Mouse (Mus musculus): ENCODE measurements around the gene Brd1. TPM values are rescaled to one million over a fixed set of nuclear protein-coding genes. Genes with fewer than 3 reads are reported as not detected.
"Not testable (repeated sequence)": the region's sequence is repeated elsewhere in the genome, so short reads cannot be mapped to it uniquely, and the experiment has no call there.

Gene Brd1
- 10 to 100 TPM; 49.0 to 55.6 (median 53.4) TPM for total RNA-seq (2022)

DNA sequence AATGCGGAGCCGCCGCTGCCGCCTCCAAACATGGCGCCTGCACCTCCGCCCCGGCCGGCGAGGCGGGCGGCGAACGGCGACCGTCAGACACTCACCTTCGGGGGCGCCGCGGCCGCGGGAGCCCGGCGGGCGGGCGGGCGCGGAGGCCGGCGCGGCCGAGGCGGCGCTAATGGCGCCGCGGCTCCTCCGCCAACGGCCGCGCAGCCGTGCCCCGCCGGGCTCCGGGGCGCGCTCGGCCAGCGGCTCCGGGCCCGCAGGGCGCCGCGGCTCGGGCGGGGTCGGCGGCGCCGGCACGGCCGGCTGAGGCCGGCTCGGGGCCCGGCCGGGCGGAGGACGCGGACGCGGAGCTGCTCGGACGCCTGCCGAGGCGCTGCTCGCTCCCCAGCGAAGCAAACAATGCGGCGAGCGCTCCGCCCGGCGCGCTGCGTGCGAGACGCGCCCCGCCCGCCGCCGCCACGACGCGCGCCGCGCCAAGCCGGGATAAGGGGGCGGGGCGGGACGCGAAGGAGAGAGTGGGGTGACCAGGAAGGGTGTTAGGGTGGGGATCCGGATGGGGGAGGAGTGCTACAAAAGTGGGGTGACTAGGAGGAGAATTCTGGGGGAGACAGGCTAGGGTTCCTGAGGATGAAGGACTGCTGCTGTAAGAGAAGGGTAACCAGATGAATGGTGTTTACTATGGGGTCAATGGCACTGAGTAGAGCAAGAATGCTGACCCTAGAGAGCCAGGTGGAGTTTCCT is at the start of gene Brd1:
Gene Brd1 (minus strand): TSS at position 400 of the 738 bp plus-strand sequence.
- DNase-seq (ENCODE audit: low spot score in 2 of 2), result peak; percentile 56 to 63

DNA sequence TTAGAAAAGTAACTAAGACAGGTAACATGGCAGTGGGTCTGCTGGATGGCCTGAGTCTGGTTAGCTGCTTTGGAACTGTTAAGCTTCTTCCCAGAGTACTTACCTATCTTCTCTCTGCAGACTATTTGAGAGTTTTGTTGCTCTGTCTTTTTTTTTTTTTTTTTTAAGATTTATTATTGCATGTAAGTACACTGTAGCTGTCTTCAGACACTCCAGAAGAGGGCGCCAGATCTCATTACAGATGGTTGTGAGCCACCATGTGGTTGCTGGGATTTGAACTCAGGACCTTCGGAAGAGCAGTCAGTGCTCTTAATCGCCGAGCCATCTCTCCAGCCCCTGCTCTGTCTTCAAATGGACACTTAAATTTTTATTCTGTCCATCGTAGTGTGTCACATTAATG is 40.6 kb upstream of the Brd1 start:
- not testable (repeated sequence) for DNase-seq (ENCODE audit: low spot score in 2 of 2)

DNA sequence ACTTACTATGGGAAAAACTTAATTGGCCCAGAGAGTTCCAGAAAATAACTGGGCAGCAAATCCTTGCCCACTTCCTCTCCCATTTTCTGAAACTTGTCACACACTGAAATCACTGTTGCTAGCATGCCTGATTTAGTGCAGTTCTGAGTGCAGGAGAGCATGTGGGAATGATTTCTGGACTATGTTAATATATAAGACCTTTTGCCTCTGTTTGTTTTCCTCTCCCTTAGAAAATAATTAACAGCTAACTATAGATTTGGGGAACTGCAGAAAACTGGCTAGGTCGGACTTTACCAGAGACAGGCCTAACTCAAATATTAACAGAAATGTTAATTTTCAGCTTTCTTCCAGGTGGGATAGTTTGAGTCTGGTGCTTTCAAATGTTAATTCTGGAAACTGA is 34.5 kb upstream of the Brd1 start:
- DNase-seq (ENCODE audit: low spot score in 2 of 2), result no peak

DNA sequence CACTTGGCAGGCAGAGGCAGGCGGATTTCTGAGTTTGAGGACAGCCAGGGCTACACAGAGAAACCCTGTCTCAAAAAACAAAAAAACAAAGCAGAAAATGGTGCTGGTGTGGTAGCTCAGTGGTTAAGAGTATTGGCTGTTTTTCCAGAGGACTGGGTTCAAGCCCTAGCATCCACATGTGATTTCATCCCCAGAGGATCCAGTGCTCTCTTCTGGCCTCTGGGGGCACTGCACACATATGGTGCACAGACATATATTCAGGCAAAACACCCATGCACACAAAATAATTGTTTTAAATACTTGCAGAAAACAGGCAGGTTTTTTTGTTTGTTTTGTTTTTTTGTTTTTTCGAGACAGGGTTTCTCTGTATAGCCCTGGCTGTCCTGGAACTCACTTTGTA is 32.1 kb upstream of the Brd1 start:
- not testable (repeated sequence) for DNase-seq (ENCODE audit: low spot score in 2 of 2)

DNA sequence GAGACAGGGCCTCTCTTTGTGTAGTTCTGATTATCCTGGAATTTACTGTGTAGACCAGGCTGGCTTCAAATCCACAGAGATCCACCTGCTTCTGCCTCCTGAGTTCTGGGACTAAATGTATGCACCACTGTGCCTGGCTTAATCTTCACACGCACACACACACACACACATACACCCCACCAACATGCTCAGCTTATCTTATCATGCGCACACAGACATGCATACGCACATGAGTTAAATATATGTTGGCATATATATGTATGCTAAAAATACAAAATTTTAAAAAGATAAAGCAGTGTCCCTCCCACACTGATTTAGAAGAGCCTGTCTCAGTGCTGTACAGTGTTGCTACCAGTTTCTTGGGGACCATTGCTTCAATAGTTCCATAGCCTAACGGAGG is 27.5 kb upstream of the Brd1 start:
- no peak for DNase-seq (ENCODE audit: low spot score in 2 of 2)

DNA sequence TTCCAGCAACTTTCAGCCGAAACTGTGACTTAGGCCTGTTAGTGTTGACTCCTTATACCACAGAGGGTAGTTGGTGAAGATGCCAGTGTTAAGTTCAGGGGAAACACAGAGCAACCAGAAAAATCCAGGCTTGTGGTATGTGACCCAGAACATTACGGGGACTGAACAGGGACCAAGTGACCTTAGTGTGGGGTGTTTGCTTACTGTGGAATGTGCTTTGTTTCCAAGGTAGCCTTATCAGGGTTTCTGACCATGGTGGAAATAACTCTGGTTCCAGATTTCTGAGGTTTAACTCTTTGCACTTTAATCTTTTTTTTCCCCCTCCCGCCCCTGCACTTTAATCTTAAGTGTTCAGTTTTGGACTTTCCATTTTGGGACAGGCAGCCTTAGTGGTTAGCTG is 24.0 kb upstream of the Brd1 start:
- DNase-seq (ENCODE audit: low spot score in 2 of 2), result no peak

DNA sequence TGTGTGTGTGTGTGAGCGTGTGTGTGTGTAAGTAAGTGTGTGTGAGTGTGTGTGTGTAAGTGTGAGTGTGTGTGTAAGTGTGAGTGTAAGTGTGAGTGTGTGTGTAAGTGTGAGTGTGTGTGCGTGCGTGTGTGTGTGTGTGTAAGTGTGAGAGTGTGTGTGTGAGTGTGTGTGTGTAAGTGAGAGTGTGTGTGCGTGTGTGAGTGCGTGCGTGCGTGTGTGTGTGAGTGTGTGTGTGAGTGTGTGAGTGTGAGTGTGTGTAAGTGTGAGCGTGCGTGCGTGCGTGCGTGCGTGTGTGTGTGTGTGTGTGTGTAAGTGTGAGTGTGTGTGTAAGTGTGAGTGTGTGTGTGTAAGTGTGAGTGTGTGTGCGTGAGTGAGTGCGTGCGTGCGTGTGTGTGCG is 21.7 kb upstream of the Brd1 start:
- no peak for DNase-seq (ENCODE audit: low spot score in 2 of 2)

DNA sequence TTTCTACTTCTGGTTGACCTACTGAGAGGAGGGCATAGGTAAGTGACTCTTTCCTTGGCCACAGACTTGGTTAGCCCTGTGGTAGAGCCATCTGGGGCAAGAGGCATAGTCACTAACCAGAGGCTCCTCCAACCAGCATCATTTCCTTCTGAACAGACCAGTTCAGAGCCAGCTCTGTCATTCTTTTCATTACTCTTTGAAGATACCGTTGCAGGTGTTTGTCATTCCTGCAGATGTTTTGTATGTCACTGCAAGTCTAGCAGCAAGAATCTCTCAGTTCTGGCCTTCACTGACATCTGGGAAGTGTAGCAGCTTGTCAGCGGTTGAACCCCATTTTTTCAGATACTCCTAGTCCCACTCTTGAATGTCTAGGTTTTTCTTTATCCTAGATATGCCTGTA is 20.9 kb upstream of the Brd1 start:
- DNase-seq (ENCODE audit: low spot score in 2 of 2), result no peak

DNA sequence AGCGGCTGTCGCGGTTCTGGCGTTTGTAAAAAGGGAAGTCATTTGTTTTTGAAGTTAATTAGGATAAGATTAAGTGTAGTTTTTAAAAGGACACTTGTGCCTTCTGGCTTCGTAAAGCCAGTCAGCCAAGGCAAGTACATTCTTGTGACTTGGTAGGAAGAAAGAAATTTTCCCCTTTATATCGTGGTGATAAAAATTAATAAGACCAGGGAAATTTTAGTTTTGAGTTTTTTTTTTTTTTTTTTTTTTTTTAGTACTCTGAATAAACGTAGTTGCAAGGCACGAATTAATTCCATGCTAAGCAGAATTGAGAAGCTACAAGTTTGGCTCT is 18.3 kb upstream of the Brd1 start:
- no peak for DNase-seq (ENCODE audit: low spot score in 2 of 2)

DNA sequence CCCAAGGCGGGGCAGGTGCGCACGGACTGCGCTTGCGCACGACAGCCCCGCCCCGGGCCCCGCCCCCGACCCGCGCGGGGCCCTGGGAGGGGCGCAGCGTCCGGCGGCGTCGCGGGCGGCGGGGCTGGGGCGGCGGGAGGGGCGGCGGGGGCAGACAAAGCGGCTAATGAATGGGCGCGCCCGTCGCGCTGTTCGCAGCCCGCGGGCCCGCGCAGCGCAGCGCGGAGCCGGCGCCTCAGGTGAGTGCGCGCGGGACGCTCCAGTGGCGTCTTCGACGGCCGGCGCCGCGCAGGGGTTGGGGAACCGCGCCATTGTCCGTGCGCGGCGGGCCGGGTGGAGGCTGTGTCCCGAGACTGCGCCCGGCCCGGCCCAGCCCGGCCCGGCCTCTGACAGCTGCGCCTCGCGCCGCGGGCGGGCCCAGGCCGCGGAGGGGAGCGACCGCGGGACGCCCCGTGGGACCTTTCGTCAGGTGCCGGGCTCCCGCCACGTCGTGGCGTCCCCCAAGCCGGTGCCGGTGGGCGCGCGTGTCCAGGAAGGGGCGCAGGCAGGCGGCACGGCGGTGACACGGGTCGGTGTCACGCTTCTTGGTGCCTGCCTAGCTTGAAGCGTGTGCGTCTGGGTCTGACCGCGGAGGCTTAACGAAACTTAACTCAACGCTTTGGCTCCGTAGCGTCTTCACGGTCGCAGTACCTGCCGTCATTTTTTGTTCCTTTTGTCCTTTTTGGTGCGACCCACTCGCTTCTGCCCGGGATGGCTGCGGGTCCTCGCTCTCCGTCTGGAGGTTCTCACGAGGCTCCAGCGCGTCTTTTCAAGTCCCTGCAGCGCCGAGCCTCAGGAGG is 17.8 kb upstream of the Brd1 start, which contains the start of gene Zbed4:
Gene Zbed4 (plus strand): TSS at position 97 of the 839 bp plus-strand sequence.
- peak; percentile 18 to 19 for DNase-seq (ENCODE audit: low spot score in 2 of 2)

DNA sequence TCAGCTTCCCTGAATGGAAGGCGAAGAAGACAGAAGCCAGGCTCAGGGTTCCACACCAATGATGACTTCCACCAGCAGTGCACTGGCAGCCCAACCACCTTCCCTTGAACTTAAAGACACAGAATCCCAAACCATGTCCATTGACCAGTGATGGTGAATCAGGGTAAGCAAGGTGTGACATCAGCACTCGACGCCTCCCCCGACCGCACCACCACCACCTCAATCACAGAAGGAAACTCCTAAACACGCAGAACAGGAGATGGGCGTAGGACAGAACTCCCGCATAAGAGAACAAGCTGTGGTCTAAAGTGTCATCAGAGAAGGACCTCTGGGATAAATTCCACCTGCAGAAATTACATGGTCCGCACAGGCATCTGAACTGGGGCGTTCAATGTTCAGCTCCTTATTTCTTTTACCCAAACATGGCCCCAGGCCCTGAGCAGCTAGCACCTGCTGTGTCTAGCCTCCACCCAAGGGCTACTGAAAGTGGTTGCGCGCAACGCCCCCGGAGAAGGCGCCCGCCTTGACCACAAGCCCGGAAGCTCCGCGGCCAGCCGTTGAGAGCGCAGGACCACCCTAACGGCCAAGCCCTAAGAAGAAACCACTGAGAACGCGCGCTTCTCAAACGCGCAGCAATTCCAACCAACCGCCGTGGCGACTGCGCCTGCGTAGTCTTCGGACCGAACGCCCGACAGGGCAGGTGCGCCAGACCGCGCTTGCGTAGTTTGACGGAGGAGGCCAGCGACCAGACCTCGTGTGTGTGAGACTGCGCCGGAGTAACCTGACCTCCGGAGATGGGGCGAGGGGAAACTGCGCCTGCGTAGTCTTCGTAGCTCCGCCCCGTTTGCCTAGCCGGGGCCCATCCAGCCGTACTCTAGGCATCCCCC is 16.9 kb upstream of the Brd1 start:
- DNase-seq (ENCODE audit: low spot score in 2 of 2), result peak; percentile 92 to 99

DNA sequence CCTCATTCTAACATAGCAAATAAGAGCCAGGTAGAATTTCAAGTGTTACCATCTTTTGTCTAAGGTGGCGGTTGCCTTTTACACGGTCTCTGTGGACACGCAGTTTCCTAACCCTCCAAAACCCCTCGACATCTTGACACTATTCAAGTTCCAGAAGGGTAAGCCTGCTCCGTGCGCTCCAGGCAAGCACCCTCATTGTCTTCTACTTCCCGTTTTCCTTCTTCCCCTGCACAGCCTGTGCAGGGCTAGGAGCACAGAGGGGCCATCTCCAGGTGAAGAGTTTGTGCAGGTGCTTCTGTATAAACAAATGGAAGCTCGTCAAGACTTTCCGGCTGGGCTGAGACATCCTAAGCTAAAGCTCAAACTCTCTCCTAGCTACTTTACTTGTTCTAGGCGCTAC is 16.0 kb upstream of the Brd1 start:
- DNase-seq (ENCODE audit: low spot score in 2 of 2), result no peak

DNA sequence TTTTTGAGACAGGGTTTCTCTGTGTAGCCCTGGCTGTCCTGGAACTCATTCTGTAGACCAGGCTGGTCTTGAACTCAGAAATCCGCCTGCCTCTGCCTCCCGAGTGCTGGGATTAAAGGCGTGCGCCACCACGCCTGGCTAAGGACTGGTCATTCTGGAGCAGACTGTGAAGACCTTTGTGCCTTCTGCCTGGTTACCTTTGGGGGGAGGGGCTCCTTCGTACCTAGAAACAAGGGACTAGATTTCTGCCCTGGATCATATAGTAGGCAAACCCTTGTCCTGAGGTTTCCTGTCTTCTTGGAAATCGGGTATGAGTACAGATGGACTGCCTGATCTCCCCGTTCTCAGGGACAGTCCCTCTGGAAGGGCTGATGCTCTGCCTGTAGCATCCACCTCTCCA is 15.6 kb upstream of the Brd1 start:
- not testable (repeated sequence) for DNase-seq (ENCODE audit: low spot score in 2 of 2)

DNA sequence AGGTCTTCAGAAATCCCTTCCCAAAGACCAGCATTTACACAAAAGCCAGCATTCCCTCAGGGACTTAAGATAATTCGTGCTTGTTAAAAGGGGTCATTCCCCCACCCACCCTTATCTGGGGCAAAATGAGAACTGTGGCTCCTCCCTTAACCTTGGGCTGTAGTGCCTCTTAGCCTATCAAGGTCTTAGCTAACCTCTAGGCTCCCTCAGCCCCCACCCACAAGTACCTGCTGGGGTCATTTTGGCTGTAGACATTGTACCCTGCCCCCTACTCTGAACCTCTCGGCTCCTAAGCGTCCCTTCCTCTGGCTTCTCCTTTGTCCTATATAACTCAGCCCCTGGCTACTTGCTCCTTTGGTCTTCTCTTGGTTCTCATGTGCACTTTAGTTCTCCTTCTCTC is 11.9 kb upstream of the Brd1 start:
- no peak for DNase-seq (ENCODE audit: low spot score in 2 of 2)

DNA sequence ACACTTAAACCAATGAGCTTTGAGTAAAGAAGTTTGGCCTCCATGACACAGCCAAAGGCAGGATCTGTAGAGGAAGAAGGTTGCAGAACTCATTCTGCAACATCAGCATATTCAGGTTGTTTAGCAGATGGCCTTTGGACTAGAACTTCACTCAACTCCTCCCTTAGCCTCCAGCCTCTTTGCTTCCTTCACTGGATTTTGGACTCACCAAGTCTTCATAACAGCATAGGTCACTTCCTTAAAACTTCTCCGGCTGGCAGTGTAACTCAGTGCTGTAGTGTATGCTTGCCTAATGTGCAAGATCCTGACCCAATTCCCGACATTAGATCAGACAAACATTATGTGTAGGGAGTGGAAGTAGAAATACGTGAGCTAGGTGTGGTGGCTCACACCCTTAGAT is 11.3 kb upstream of the Brd1 start:
- no peak for DNase-seq (ENCODE audit: low spot score in 2 of 2)

DNA sequence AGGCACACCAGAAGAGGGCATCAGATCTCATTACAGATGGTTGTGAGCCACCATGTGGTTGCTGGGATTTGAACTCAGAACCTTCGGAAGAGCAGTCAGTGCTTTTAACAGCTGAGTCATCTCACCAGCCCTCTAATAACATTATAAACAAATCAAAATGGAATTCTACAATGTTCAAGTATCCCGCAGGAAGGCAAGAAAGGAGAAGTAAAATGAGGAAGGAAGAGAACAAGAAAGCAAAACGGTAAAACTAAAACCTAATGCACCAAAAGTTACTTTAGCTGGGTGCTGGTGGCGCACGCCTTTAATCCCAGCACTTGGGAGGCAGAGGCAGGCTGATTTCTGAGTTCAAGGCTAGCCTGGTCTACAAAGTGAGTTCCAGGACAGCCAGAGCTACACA is 9.3 kb upstream of the Brd1 start:
- DNase-seq (ENCODE audit: low spot score in 2 of 2), result not testable (repeated sequence)

DNA sequence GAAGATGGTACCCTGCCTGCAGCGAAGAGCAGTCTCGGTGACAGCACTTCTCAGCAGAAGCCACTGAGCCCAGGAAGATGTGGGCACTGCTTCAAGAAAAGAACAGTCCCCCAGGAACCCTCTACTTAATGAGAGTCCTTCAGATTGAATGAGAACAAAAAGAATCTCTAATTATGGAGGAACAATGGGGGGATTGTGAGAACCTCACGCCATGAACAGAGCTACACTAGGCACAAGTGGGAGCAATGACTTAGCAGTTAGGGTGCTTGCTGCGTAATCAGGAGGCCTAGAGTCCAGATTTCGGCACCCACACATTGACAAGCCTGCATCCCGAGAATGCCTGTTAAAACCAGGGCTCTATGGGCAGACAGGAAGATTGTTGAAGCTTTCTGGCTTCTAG is 7.3 kb upstream of the Brd1 start:
- DNase-seq (ENCODE audit: low spot score in 2 of 2), result no peak

DNA sequence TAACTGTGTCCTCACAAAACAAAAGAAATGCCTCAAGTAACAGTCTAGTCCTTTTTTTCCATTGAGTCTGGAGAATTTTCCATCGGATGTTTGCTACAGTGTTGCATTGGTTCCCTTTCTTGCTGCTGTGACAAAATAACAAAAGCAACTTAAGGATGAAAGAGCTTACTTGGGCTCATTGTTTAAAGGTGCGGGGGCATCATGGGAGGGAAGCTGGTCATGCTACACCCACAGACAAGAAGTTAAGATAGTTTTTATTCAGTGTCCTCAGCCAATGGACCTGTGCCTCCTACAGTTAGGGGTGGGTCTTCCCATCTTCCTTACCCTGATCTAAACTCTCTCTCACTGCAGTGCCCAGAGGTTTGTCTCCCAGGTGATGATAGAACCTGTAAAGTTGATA is 4.4 kb upstream of the Brd1 start:
- DNase-seq (ENCODE audit: low spot score in 2 of 2), result no peak

DNA sequence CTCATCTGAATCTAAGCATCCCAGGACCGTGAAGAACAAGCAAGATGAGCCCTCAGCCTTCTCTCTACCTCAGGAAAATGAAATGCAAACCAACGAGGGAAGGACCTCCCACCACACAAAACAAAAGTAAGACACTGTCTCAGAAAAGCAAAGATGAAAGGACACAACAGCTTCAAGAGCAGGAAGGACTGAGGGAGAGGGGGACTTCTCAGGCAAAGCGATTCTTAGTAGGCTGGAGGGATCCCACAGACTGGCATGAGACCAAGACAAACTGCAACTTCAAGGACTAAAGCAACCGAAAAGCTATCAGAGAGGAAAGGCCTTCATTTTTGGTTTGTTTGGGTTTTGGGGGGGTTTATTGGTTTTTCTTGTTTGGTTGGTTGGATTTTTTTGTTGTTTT is 2.1 kb upstream of the Brd1 start:
- no peak for DNase-seq (ENCODE audit: low spot score in 2 of 2)

DNA sequence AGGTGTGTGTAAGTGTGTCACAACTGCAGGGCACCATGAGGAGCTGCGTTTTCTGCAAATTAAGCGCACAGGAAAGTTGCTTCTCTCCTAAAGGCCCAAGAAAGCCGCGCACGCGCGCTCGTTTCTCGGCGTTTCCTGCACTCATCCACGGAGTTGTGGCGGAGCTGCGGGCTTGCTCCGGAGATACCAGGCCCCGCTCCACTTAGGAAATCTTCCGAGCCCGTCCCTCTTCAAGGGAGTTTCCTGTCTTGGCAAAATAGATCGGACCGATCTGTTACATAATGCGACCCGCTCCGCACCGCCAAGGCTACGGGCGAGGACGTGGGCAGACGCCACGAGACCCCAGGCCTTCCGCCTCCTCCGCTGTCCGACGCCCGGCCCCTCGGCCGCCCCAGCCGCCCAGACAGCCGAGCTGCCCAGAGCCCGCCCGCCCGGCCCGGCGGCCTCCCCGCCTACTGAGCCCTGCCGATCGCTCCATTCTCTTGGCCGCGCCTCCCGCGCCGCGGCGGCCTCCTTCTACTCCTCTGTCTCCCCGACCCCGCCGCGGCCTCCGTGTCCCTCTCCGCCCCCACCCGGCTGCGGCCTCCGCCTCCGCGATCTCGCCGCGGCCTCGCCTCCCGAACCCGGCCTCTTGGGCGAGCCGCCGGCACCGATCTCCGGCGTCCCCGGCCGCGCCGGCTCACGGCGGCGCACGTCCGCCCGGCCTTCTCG is 837 bp downstream of the Brd1 start:
- peak; percentile 37 to 40 for DNase-seq (ENCODE audit: low spot score in 2 of 2)

DNA sequence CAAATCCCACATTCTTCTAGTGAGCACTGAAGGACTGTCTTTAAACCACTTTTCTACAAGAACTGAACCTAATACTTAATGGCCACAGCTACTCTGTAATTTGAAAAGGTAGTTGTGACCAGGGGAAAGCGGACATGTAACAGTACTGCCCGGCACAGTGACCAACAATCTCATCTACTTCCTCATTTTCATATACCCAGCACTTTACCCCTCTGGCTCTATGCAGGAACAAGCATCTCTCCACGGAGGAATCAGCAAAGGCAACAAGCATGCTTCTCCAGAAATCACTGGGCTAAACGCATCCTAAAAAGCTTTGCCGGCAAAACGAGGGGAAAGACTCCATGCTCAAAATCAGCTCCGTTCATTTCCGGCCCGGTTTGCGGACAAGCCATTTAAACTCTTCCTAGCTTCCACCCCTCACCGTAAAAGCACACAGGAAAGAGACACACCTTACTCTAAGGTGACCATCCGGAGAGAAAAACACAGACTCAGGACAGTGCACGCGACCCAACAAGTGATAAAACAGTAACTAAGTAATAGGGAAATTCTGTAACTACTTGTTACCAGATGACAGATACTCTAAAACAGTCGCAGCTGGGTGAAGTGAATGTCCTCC is 1.5 kb downstream of the Brd1 start:
- DNase-seq (ENCODE audit: low spot score in 2 of 2), result no peak
